ENCODE assay signal across 8 mouse cellular contexts in the genomic region with DNA sequence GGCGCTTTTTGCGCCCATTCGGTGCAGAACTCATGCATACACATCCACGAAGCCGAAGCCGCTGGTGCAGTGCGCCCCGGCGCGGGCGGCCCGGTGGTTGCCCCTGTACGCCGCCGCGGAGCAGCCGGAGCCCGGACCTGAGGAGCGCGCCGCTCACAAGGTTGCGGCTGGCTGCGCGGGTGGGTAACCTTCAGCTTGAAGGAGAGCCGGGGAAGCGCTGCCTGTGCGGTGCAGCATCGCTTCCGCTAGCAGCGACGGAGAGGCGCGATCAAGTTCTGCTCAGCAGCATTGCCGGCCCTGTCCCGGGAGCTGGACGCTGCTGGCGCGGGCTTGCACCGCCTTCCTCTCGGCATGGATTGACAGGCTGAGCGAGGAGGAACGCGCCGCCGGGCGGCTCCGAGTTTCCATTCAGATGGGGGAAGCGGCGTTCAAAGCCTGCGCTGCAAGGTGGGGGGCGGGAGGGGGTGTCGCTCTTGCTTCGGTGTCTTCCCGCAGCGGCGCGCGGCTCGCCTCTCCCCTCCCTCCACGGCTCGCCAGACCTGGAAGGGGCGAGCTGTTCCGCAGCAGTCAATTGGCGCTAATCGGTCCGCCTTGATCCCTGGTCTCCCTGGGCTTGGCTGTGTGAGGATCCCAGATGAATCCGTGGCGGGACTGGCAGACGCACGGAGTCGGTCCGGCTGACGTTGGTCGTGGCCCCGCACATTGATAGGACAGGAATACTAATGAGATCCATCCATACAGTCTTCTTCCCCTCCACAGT. TPM values are rescaled to one million over a fixed set of nuclear protein-coding genes. Genes with fewer than 3 reads are reported as not detected.
DNase-seq lines count a peak whose midpoint lies in the region; ATAC-seq and TF ChIP-seq lines count a peak whose summit lies in the region.

A gene (minus strand): TSS at position 750 of the 760 bp plus-strand sequence.

- peaks cover 3% of the 10 kb centered on the region; the same call in 1 of the 2 replicates for H3K27me3 ChIP-seq in embryonic facial prominence, embryonic 11.5 days (ENCODE audit: control insufficient read depth, insufficient read depth, low read length)
- no peaks in the 10 kb centered on the region for H3K27me3 ChIP-seq in heart, adult 2 months (ENCODE audit: control insufficient read depth, insufficient read depth, low read length)
- peaks cover 53% of the 10 kb centered on the region for H3K27me3 ChIP-seq in limb, embryonic 10.5 days (ENCODE audit: low read depth, poor library complexity, severe bottlenecking)
- H3K27me3 ChIP-seq in midbrain, embryonic 10.5 days (ENCODE audit: low read depth, poor library complexity, severe bottlenecking): peaks cover 46% of the 10 kb centered on the region

- no peaks in the 10 kb centered on the region for H3K36me3 ChIP-seq in embryonic facial prominence, embryonic 11.5 days (replicated peaks; ENCODE audit: control insufficient read depth, insufficient read depth, low read depth, low read length)
- H3K36me3 ChIP-seq in heart, adult 2 months (ENCODE audit: control insufficient read depth, insufficient read depth, low read length): no peaks in the 10 kb centered on the region
- H3K36me3 ChIP-seq in limb, embryonic 10.5 days: no peaks in the 10 kb centered on the region
- H3K36me3 ChIP-seq in midbrain, embryonic 10.5 days: no peaks in the 10 kb centered on the region

- no peaks in the 10 kb centered on the region for H3K9me3 ChIP-seq in embryonic facial prominence, embryonic 11.5 days (replicated peaks; ENCODE audit: control insufficient read depth, low read length)
- H3K9me3 ChIP-seq in limb, embryonic 10.5 days (replicated peaks): no peaks in the 10 kb centered on the region
- no peaks in the 10 kb centered on the region for H3K9me3 ChIP-seq in midbrain, embryonic 10.5 days (replicated peaks)

- under 1% methylated on average over 74 of the region's 75 CpGs for WGBS in embryonic facial prominence, embryonic 11.5 days
- WGBS in heart, adult 2 months: under 1% methylated on average over 75 of the region's 75 CpGs
- WGBS in limb, embryonic 10.5 days: under 1% methylated on average over 73 of the region's 75 CpGs
- WGBS in midbrain, embryonic 10.5 days: under 1% methylated on average over 73 of the region's 75 CpGs

- no peaks in the 10 kb centered on the region for H3K4me1 ChIP-seq in embryonic facial prominence, embryonic 11.5 days (ENCODE audit: control insufficient read depth, insufficient read depth, low read length)
- H3K4me1 ChIP-seq in heart, adult 2 months (ENCODE audit: control insufficient read depth, insufficient read depth, low read length): peaks cover 2% of the 10 kb centered on the region; the same call in 1 of the 2 replicates
- peaks cover 16% of the 10 kb centered on the region for H3K4me1 ChIP-seq in limb, embryonic 10.5 days
- H3K4me1 ChIP-seq in midbrain, embryonic 10.5 days: peaks cover 21% of the 10 kb centered on the region

- no peak within 1 kb of the TSS for H3K27ac ChIP-seq in embryonic facial prominence, embryonic 11.5 days (replicated peaks; ENCODE audit: low read depth, low read length)
- H3K27ac ChIP-seq in heart, adult 2 months: peak within 1 kb of the TSS; percentile 37
- H3K27ac ChIP-seq in limb, embryonic 10.5 days: peak within 1 kb of the TSS; percentile 70
- H3K27ac ChIP-seq in midbrain, embryonic 10.5 days (replicated peaks): peak within 1 kb of the TSS; percentile 82

- DNase-seq in adrenal gland, postnatal 36 days: peak; percentile 73 to 74
- peak; percentile 77 for DNase-seq in embryonic facial prominence, embryonic 11.5 days (ENCODE audit: low spot score)
- DNase-seq in heart, adult 2 months: peak; percentile 74 to 76
- peak; percentile 21 for DNase-seq in kidney, adult 18-20 months
- DNase-seq in limb, embryonic 10.5 days (ENCODE audit: low spot score): peak; percentile 82
- DNase-seq in midbrain, embryonic 10.5 days (ENCODE audit: low spot score): peak; percentile 83
- DNase-seq in skeletal muscle tissue, adult 2 months (ENCODE audit: low read depth, low spot score): peak; percentile 15
- DNase-seq in adipocyte (ENCODE audit: low spot score): no peak

- peak; percentile 41 for TF ChIP-seq CTCF in heart, adult 2 months (IDR thresholded peaks at IDR 0.05)

- peak within 1 kb of the TSS; percentile 59 for H3K4me3 ChIP-seq in embryonic facial prominence, embryonic 11.5 days (ENCODE audit: low read depth, low read length)
- H3K4me3 ChIP-seq in heart, adult 2 months: peak within 1 kb of the TSS; percentile 73
- H3K4me3 ChIP-seq in limb, embryonic 10.5 days: peak within 1 kb of the TSS; percentile 70
- H3K4me3 ChIP-seq in midbrain, embryonic 10.5 days: peak within 1 kb of the TSS; percentile 77

- no peak for TF ChIP-seq EP300 in heart, adult 2 months (IDR thresholded peaks at IDR 0.05; ENCODE audit: insufficient read depth, low read depth, low read length)

- H3K79me2 ChIP-seq in heart, adult 2 months (replicated peaks; ENCODE audit: control insufficient read depth, insufficient read depth, low read length): no peaks in the 10 kb centered on the region

- intact Hi-C loops in heart, adult 2 months (cut with DNase I): loop anchor here (10.0 kb wide), 1 partner anchor 760 kb away; no protein-coding TSS in a partner anchor

- no peak for TF ChIP-seq POLR2A in heart, adult 2 months (IDR thresholded peaks at IDR 0.05; ENCODE audit: insufficient read depth, low read depth, low read length)

- H3K4me2 ChIP-seq in embryonic facial prominence, embryonic 11.5 days (ENCODE audit: low read depth, low read length): peak within 1 kb of the TSS; percentile 95

- ATAC-seq in embryonic facial prominence, embryonic 11.5 days (replicated peaks; ENCODE audit: insufficient number of reproducible peaks, low FRiP score, low TSS enrichment, low read depth): peak; percentile 85

- peak within 1 kb of the TSS; percentile 65 for H3K9ac ChIP-seq in embryonic facial prominence, embryonic 11.5 days (replicated peaks; ENCODE audit: low read length)
- peak within 1 kb of the TSS; percentile 83 for H3K9ac ChIP-seq in heart, adult 2 months (ENCODE audit: low read depth, low read length)

RNA-seq across cellular contexts. Expression of the gene that starts here (rescaled TPM):
- total RNA-seq in adrenal gland, postnatal 36 days (2021): 1 to 10 TPM; 1.1 to 1.3 TPM
- 1.7 and 1.9 TPM in 2 replicates for polyA plus RNA-seq in embryonic facial prominence, embryonic 11.5 days (2014; fragmentation: Nextera tagmentation; extraction: Ambion mirVana)
- 1 to 10 TPM; 4.3 to 4.9 TPM for total RNA-seq in heart, adult 2 months (2021)
- 1.1 and 1.4 TPM in 2 replicates for polyA plus RNA-seq in heart, adult 2 months (2012; rRNA removed)
- polyA plus RNA-seq in limb, embryonic 10.5 days (2016; fragmentation: Nextera tagmentation; extraction: Ambion mirVana): 0.21 and 0.24 TPM in 2 replicates
- polyA plus RNA-seq in midbrain, embryonic 10.5 days (2016; fragmentation: Nextera tagmentation; extraction: Ambion mirVana): 0.57 and 0.92 TPM in 2 replicates

Comparison
In these comparisons a context has a peak if more than half of its experiments do, and no peak if none do; other contexts are left out.
1. Peak in DNase-seq, H3K4me3 ChIP-seq and H3K27ac ChIP-seq in limb, embryonic 10.5 days; RNA of the gene not detected or under 1 TPM.
2. Peak in DNase-seq, H3K4me3 ChIP-seq and H3K27ac ChIP-seq in midbrain, embryonic 10.5 days; RNA of the gene not detected or under 1 TPM.